Mouse (Mus musculus): ENCODE measurements around the gene Rpl21. TPM values are rescaled to one million over a fixed set of nuclear protein-coding genes. Genes with fewer than 3 reads are reported as not detected.

Rpl21 gene
- polyA plus RNA-seq, 1 experiment from 2014 or later: 489 TPM

DNA sequence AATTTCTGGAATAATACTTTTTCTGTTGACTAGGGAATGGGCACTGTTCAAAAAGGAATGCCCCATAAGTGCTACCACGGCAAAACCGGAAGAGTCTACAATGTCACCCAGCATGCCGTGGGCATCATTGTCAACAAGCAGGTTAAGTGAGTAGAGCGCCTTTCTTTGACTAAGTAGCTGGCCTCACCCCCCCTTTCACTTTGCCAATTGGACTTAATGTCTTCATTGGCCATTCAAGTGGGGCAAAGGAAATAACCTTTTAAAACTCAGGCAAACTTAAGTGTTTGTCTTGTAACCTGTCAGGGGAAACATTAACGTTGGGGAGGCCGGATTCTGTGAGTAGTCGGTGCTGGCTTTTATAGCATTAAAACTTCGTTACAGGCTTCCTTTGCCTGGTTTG, 2.3 kb downstream of the Rpl21 start:
- Histone ChIP-seq H3K9ac (no peak overlapping the region), H3K27me3 (replicated peaks) (no peaks in the 10 kb centered on the region), H3K36me3 (peaks cover 30% of the 10 kb centered on the region), H3K27ac (no peak overlapping the region), H3K4me2 (no peak overlapping the region; the same call in 1 of the 2 replicates), H3K4me1 (peaks cover 13% of the 10 kb centered on the region; the same call in 1 of the 2 replicates), H3K9me3 (no peaks in the 10 kb centered on the region), H3K4me3 (replicated peaks) (no peak overlapping the region)
- 75% methylated on average over 8 of the region's 8 CpGs for WGBS
- no peak for ATAC-seq (ENCODE audit: insufficient read depth, low FRiP score, low read depth)

DNA sequence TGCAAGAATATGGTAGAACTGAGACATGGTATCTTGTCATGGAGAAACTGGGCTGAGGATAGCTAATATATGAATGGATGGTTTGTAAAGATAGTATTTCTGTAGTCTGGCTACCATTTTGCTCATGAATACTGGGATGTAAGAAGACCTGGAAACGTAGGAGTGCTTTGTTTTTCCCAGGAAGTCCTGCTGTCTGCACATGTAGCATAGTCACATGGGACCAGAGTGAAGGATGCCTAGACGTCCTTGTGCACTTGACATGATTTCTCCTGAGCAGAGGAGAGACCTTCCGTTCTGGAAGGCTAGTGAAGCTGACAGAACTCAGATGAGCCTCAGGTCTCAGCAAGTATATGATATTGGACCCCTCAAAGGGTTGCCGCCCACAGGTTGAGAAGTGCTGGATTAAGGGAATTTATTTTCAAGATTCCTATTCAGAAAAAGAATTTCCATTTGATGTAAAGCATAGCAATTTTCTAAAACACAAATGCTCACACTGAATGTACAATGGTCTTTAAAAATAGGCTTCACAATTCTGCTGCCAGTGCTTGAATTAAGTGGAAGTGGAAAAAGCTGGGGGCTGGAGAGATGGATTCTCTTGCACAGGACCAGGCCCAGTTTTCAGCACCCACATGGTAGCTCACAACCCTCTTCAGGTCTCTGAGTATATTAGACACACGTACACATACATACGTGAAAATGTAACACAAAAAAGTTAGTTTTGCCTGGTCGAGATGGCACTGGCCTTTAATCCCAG, 5.5 kb downstream of the Rpl21 start:
- Histone ChIP-seq H3K27ac (no peak overlapping the region), H3K4me2 (no peak overlapping the region), H3K36me3 (peaks cover 30% of the 10 kb centered on the region), H3K4me1 (peaks cover 13% of the 10 kb centered on the region; the same call in 1 of the 2 replicates), H3K9me3 (no peaks in the 10 kb centered on the region), H3K4me3 (replicated peaks) (no peak overlapping the region), H3K27me3 (replicated peaks) (no peaks in the 10 kb centered on the region), H3K9ac (no peak overlapping the region)
- no peak for ATAC-seq (ENCODE audit: insufficient read depth, low FRiP score, low read depth)
- 67% methylated on average over 7 of the region's 7 CpGs for WGBS

DNA sequence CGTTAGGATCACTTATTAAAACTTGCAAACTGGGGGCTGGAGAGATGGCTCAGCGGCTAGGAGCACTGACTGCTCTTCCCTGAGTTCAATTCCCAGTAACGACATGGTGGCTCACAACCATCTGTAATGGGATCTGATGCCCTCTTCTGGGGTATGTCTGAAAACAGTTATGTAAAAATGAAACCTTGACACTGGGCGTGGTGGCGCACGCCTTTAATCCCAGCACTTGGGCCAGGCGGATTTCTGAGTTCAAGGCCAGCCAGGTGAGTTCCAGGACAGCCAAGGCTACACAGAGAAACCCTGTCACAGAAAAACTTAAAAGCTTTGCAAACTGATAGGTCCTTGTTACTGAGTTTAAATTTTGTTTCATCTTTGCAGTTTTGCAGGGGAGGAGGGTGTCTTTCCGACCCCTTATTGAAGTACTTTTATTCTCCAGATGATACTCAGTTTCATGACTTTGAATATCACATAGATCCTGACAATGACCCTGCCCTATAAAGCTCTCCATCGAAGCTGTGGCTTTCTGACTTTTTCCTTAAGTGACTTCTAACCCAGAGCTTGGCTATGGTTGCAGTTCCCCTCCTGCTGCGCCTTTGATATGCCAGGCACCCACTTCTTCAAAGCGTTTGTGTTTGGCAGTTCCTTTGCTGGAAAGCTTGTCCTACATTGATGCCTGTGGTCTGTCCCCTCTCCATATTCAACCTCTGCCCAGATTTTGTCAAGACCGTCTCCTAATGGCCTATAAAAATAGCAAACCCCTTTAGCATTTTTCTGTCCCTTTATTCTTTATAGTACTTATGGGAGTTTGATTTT, 6.4 kb downstream of the Rpl21 start:
- Histone ChIP-seq H3K9ac (no peak overlapping the region), H3K36me3 (peaks cover 30% of the 10 kb centered on the region), H3K4me3 (replicated peaks) (no peak overlapping the region), H3K9me3 (no peaks in the 10 kb centered on the region), H3K27me3 (replicated peaks) (no peaks in the 10 kb centered on the region), H3K4me1 (peaks cover 9% of the 10 kb centered on the region; the same call in 1 of the 2 replicates), H3K27ac (no peak overlapping the region), H3K4me2 (no peak overlapping the region)
- ATAC-seq (ENCODE audit: insufficient read depth, low FRiP score, low read depth): no peak
- WGBS: 46% methylated on average over 12 of the region's 12 CpGs

DNA sequence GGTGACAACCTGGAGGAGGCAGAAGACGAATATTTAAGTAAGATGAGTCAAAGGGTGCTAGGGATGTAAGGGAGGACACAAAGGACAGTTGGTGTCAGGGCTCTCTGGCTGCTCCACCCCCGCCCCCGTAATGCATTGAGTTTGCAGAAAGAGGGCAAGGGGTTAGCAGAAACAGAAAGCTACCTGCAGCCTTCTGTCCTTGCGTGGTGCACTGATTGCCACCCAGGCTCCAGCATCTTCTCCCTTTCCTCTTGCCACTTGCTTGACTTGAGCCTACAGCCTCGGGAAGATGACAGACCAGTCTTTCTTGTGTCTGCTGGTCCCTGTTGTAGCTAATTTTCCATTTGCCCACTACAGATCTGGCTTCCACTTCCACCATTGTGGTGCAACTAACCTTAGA, 7.1 kb downstream of the Rpl21 start:
- H3K9me3 ChIP-seq: no peaks in the 10 kb centered on the region
- H3K27ac ChIP-seq: no peak overlapping the region
- 0 out of 2 replicates have a peak, but pooled peaks cover 3% of the 10 kb centered on the region for H3K4me1 ChIP-seq

DNA sequence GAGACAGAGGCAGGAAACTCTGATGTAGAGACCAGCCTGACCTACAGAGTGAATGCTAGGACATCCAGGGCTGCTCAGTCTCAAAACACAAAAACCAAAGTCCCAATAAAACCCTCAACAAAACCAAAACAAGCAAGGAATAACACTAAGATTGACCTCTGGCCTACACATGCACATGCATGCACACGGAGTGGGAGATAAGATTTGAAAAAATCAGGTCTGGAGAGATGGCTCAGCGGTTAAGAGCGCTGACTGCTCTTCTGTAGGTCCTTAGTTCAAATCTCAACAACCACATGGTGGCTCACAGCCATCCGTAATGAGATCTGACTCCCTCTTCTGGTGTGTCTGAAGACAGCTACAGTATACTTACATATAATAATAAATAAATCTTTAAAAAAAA, 7.7 kb downstream of the Rpl21 start:
- no peak overlapping the region for H3K4me2 ChIP-seq
- 72% methylated on average over 4 of the region's 4 CpGs for WGBS
- ATAC-seq (ENCODE audit: insufficient read depth, low FRiP score, low read depth): no peak
- no peak overlapping the region for H3K27ac ChIP-seq
- no peak overlapping the region for H3K9ac ChIP-seq
- peaks cover 5% of the 10 kb centered on the region; the same call in 1 of the 2 replicates for H3K4me1 ChIP-seq
- H3K4me3 ChIP-seq (replicated peaks): no peak overlapping the region
- no peaks in the 10 kb centered on the region for H3K27me3 ChIP-seq (replicated peaks)
- H3K9me3 ChIP-seq: no peaks in the 10 kb centered on the region
- H3K36me3 ChIP-seq: peaks cover 20% of the 10 kb centered on the region

More for the DNA sequence above, 7.1 kb downstream of the Rpl21 start:
- Histone ChIP-seq H3K36me3 (peaks cover 26% of the 10 kb centered on the region), H3K4me3 (replicated peaks) (no peak overlapping the region), H3K9ac (no peak overlapping the region), H3K4me2 (no peak overlapping the region), H3K27me3 (replicated peaks) (no peaks in the 10 kb centered on the region)
- no peak for ATAC-seq (ENCODE audit: insufficient read depth, low FRiP score, low read depth)
- WGBS: 54% methylated on average over 5 of the region's 5 CpGs

DNA sequence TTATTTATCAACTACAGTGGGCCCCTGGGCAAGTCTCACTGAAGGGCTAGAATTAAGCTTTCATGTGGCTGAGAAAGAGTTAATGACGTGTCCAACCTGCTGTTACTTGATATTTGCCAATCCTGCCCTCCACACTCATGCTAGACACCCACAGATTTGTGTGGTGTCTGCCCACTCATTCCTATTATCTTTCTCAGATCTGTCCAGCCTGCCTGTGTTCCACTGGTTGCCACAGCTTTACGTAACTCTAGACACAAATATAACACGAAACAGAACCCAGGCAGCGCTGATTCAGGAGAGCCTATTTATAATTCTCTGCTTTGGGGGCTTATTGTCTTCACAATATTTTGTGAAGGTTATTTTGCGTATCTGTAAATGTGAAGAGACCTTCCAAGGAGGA, 8.6 kb downstream of the Rpl21 start:
- Histone ChIP-seq H3K27ac (no peak overlapping the region), H3K4me2 (no peak overlapping the region), H3K27me3 (replicated peaks) (no peaks in the 10 kb centered on the region), H3K9me3 (no peaks in the 10 kb centered on the region), H3K36me3 (peaks cover 15% of the 10 kb centered on the region), H3K4me3 (replicated peaks) (no peak overlapping the region), H3K9ac (no peak overlapping the region), H3K4me1 (peaks cover 9% of the 10 kb centered on the region; the same call in 1 of the 2 replicates)
- WGBS: 78% methylated on average over 5 of the region's 5 CpGs
- ATAC-seq (ENCODE audit: insufficient read depth, low FRiP score, low read depth): no peak

DNA sequence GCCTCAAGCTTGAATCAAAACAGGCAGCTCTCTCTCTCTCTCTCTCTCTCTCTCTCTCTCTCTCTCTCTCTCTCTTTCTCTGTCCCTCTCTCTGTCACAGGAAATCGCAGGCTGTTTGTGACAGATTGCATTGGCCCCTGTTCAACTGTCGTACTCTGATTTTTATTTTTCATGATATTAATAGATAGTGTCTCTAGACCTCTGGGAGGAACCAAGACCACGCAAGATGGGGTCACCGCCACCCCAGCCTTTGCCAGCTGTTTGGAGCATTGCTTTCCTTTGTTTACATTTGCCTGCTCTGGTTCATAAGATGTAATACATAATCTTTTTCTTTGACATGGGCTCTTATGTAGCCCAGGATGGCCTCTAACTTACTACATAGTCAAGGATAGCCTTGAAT, 9.3 kb downstream of the Rpl21 start:
- Histone ChIP-seq H3K4me3 (replicated peaks) (no peak overlapping the region), H3K9ac (no peak overlapping the region), H3K4me1 (peaks cover 9% of the 10 kb centered on the region; the same call in 1 of the 2 replicates), H3K27me3 (replicated peaks) (no peaks in the 10 kb centered on the region), H3K27ac (no peak overlapping the region), H3K9me3 (no peaks in the 10 kb centered on the region), H3K36me3 (peaks cover 10% of the 10 kb centered on the region; the same call in 1 of the 2 replicates), H3K4me2 (no peak overlapping the region)
- 77% methylated on average over 4 of the region's 4 CpGs for WGBS
- no peak for ATAC-seq (ENCODE audit: insufficient read depth, low FRiP score, low read depth)

DNA sequence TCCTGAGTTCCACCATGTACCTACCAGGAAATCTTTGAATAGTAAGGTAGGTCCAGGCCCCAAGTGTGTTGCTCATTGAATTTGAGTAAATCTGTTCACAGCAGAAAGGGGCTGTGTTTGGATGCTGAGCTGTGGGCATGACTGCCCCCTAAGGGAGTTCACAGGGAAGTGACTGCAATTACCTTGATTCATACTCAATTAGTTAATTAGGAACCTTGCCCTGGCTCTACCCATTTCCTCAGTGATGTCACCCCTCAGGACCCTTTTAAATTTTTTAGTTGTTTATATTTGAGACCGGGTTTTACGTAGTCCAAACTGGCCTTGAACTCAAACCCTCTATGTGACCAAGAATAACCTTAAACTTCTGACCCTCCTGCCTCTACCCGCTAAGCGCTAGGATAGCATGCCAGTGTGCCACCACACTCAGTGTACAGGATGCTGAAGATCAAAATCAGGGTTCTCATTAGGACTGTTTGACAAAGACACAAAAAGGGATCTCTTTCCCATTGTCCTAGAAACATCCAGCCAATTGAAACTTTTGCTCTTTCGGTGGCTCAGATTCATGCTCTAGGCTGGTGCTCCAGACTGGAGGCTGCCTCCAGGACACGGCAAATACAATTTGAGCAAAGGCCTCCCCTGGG, 11.7 kb downstream of the Rpl21 start:
- Histone ChIP-seq H3K27me3 (replicated peaks) (no peaks in the 10 kb centered on the region), H3K4me1 (peaks cover 9% of the 10 kb centered on the region; the same call in 1 of the 2 replicates), H3K4me2 (peak overlapping the region; percentile 100), H3K9me3 (no peaks in the 10 kb centered on the region), H3K4me3 (replicated peaks) (peak overlapping the region; percentile 65), H3K36me3 (no peaks in the 10 kb centered on the region), H3K27ac (no peak overlapping the region), H3K9ac (no peak overlapping the region; the same call in 1 of the 2 replicates)
- WGBS: 13% methylated on average over 6 of the region's 6 CpGs
- ATAC-seq (ENCODE audit: insufficient read depth, low FRiP score, low read depth): 0 out of 2 replicates have a peak, but pooled peaks have one; percentile 23

DNA sequence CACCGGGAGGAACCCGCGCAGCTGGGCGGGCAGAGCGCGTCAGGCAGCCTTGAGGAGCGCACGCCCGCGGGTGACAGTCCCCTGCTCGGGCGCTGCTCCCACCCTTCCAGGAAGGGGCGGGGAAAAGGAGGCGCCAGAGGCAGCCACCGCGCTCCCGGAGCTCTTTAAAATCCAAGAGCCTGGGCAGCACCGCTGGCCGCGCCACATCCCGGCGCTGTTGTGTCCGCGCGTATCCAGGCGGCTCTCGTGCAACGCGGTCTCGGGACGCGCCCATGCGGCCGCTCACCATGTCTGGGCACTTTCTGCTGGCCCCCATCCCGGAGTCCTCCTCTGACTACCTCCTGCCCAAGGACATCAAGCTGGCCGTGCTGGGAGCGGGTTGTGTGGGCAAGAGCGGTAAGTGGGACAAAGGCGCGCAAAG, 12.3 kb downstream of the Rpl21 start, which contains the start of gene Rasl11a:
TSS of gene Rasl11a (plus strand) at position 127 of the 421 bp plus-strand sequence.
- peaks cover 9% of the 10 kb centered on the region; the same call in 1 of the 2 replicates for H3K4me1 ChIP-seq
- H3K9ac ChIP-seq: peak within 1 kb of the TSS; percentile 32; the same call in 1 of the 2 replicates
- no peaks in the 10 kb centered on the region for H3K9me3 ChIP-seq
- 0% methylated on average over 40 of the region's 40 CpGs for WGBS
- H3K36me3 ChIP-seq: no peaks in the 10 kb centered on the region
- peak within 1 kb of the TSS; percentile 100 for H3K4me2 ChIP-seq
- ATAC-seq (ENCODE audit: insufficient read depth, low FRiP score, low read depth): peak; percentile 86
- H3K27ac ChIP-seq: peak within 1 kb of the TSS; percentile 65; the same call in 1 of the 2 replicates
- H3K27me3 ChIP-seq (replicated peaks): no peaks in the 10 kb centered on the region
- peak within 1 kb of the TSS; percentile 65 for H3K4me3 ChIP-seq (replicated peaks)

DNA sequence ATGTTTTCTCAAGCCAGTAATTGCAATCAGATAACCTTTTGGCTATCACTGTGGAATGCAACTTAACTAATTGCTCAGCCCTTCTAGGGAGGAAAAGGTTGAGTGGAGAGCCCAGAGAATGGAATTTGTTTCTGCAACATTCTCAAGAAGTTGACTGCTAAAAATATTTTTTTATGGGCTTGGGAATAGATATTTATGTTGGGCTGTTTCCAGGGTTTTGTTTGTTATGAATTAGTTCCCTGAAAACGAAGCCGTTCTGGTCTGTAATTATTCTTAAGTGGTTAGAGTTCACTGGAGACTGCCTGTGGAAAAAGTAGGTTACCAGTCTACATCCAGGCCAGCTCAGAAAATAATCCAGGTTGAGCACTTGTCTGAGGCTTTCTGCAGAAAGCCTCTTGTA, 13.8 kb downstream of the Rpl21 start:
- peak overlapping the region; percentile 100 for H3K4me2 ChIP-seq
- H3K27me3 ChIP-seq (replicated peaks): no peaks in the 10 kb centered on the region
- no peak overlapping the region for H3K27ac ChIP-seq
- H3K36me3 ChIP-seq: no peaks in the 10 kb centered on the region
- H3K4me3 ChIP-seq (replicated peaks): peak overlapping the region; percentile 65; the same call in 1 of the 2 replicates
- no peak overlapping the region for H3K9ac ChIP-seq
- WGBS: 36% methylated on average over 2 of the region's 2 CpGs
- peaks cover 9% of the 10 kb centered on the region; the same call in 1 of the 2 replicates for H3K4me1 ChIP-seq
- H3K9me3 ChIP-seq: no peaks in the 10 kb centered on the region
- no peak for ATAC-seq (ENCODE audit: insufficient read depth, low FRiP score, low read depth)

DNA sequence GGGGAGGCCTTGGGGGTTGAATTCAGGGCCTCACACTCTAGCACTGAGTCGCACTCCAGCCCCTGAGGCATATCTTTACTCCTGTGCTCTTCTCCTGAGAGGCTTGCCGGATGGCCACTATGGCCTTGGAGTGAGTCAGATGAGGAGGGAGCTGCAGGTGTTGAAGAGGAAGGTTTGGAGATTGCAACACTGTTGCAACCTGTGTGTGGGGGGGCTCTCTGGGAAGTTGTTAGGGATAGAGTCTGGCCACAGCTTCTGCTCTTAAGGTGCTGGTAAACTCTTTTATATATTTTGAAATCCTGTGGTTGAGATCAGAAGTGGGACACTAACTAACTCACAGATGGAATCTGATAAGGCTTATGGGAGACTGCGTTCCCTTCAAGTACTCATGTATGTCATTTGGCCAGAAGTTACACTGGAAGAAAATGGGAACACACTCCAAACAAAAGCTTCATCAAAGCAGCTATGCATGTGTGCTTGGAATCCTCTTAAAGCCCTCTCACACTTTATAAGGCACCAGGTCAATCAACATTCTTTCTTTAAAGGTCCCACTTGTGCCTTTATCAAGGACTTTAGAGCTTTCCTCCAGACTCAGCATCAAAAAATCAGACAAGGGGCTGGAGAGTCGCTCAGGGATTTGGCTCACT, 16.4 kb downstream of the Rpl21 start:
- no peaks in the 10 kb centered on the region for H3K9me3 ChIP-seq
- H3K36me3 ChIP-seq: no peaks in the 10 kb centered on the region
- H3K27ac ChIP-seq: no peak overlapping the region
- H3K9ac ChIP-seq: no peak overlapping the region
- H3K4me2 ChIP-seq: no peak overlapping the region
- 90% methylated on average over 4 of the region's 4 CpGs for WGBS
- H3K27me3 ChIP-seq (replicated peaks): no peaks in the 10 kb centered on the region
- H3K4me3 ChIP-seq (replicated peaks): no peak overlapping the region
- H3K4me1 ChIP-seq: peaks cover 9% of the 10 kb centered on the region; the same call in 1 of the 2 replicates
- no peak for ATAC-seq (ENCODE audit: insufficient read depth, low FRiP score, low read depth)

Measured in stomach, embryonic 15.5 days (tissue).